Mouse (Mus musculus): ENCODE data around the gene Dnmbp.

DNA sequence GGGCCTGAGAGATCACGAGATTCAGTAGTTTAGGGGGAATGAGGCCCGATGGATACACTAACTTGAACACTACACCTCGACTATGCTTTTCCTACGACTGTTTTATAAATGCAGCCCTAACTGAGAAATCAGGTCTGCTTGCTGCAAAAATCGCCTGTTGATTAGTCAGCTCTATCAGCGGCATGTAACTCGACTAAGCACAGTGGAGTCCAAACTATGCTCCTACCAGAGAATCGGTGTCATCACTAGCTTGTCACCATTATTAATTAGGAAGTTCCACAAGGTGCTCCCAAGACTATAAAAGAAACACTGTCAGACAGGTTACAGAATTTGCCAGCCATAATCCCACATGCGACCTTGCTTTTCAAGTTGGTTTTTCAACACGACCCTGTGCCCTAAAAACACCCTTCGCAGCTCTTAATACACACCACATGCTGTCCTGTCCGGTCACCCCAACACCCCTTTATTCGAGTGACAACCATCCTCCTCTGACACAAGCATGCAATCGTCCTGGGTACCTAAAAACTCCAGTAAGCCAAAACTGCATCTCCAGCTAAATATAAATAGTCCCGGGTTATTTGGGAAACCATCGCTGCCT lies 721 bp downstream of the Dnmbp start:
- TF ChIP-seq CTCF (IDR thresholded peaks at IDR 0.05; ENCODE audit: low read depth) = no peak
- no peak for TF ChIP-seq EP300 (IDR thresholded peaks at IDR 0.05; ENCODE audit: low read depth)

All from liver, postnatal 0 days (tissue).